Mouse (Mus musculus) liver, embryonic 16.5 days (tissue): Measurements from ENCODE around the gene Cntln. TPM values are rescaled to one million over a fixed set of nuclear protein-coding genes. Genes with fewer than 3 reads are reported as not detected.

Experiments
- ATAC-seq: fragments of 200-750 bp; cut with Nextera tagmentation; 2 replicates; pipeline ENCODE4 v1.8.0; 2017; ENCODE audit warnings: low read depth, mild to moderate bottlenecking, moderate number of reproducible peaks, moderate library complexity
- H3K27ac ChIP-seq: fragments of 300-500 bp; sonication (generic); 2 replicates; pipeline ENCODE4 v1.5.1; 2014; ENCODE audit warnings: mild to moderate bottlenecking, low read length
- H3K27me3 ChIP-seq: fragments of 300-500 bp; sonication (generic); 2 replicates; pipeline ENCODE4 v1.6.1; 2014; ENCODE audit warnings: low read depth, low read length, mixed read lengths; ENCODE audit not compliant: control insufficient read depth, insufficient read depth
- H3K36me3 ChIP-seq: fragments of 300-500 bp; sonication (generic); 2 replicates; pipeline ENCODE4 v1.6.1; 2014; ENCODE audit warnings: mild to moderate bottlenecking; ENCODE audit not compliant: control insufficient read depth, insufficient read depth
- H3K4me1 ChIP-seq: fragments of 300-500 bp; sonication (generic); 2 replicates; pipeline ENCODE4 v1.6.1; 2014; ENCODE audit warnings: low read depth, low read length, mixed read lengths; ENCODE audit not compliant: control insufficient read depth
- H3K4me2 ChIP-seq: fragments of 300-500 bp; sonication (generic); 2 replicates; pipeline ENCODE4 v1.6.1; 2014; ENCODE audit warnings: low read depth, low read length, mixed read lengths
- H3K4me3 ChIP-seq: fragments of 300-500 bp; sonication (generic); 2 replicates; pipeline ENCODE4 v1.5.1; 2014; ENCODE audit warnings: low read depth, mild to moderate bottlenecking, low read length
- H3K9ac ChIP-seq: fragments of 300-500 bp; sonication (generic); 2 replicates; pipeline ENCODE4 v1.6.1; 2014; ENCODE audit warnings: low read depth, low read length
- H3K9me3 ChIP-seq: fragments of 300-500 bp; sonication (generic); replicated peaks from 2 replicates; pipeline ENCODE4 v1.6.1; 2016; ENCODE audit warnings: low read length; ENCODE audit not compliant: control insufficient read depth
- WGBS: fragments of 180-500 bp; shearing (Covaris S2); extraction: QIAGEN DNeasy Blood & Tissue Kit; methylation state at CpG from one replicate; pipeline ENCODE4 v1.1.7; 2014; ENCODE audit not compliant: insufficient replicate concordance; 5-methylcytosine and 5-hydroxymethylcytosine counted together
- polyA plus RNA-seq: library from polyadenylated mRNA; unstranded; fragments of >200 nt; fragmentation: Nextera tagmentation; extraction: Ambion mirVana; gene quantifications from 2 replicates; pipeline ENCODE4 v1.2.1, GENCODE M21; 2015

The Cntln gene
- polyA plus RNA-seq, 1 experiment from 2014 or later: 1.3 TPM

DNA sequence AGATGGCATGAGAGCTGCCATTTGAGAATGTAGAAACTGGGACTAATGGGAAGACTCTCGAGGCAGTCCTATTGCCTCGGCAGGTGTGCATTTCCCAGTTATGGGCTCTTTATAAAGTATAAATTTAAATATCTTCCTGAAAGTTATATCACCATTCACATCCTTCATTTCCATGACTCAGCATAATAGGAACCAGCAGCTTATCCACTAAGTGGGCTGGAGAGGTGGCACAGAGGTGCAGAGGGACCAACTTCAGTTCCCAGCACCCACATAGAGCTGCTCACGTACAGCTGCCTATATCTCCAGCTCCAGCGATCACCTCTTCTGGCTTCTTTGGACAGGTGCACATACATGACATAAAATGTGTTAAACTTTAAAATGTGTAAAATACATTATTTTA lies 218.1 kb downstream of the Cntln start:
- WGBS: 69% methylated on average over 4 of the region's 4 CpGs
- ATAC-seq: no peak
- Histone ChIP-seq H3K27ac (no peak overlapping the region), H3K4me1 (no peaks in the 10 kb centered on the region), H3K9me3 (no peaks in the 10 kb centered on the region), H3K4me2 (no peak overlapping the region), H3K9ac (no peak overlapping the region), H3K27me3 (no peaks in the 10 kb centered on the region), H3K36me3 (no peaks in the 10 kb centered on the region), H3K4me3 (no peak overlapping the region)

- no peaks in the 10 kb centered on the region for H3K36me3 ChIP-seq
- no peaks in the 10 kb centered on the region for H3K27me3 ChIP-seq
- no peak for ATAC-seq
- H3K4me3 ChIP-seq: no peak overlapping the region
- 39% methylated on average over 1 of the region's 1 CpGs for WGBS
- H3K4me2 ChIP-seq: no peak overlapping the region
- H3K27ac ChIP-seq: no peak overlapping the region
- no peaks in the 10 kb centered on the region for H3K4me1 ChIP-seq
- no peak overlapping the region for H3K9ac ChIP-seq
- no peaks in the 10 kb centered on the region for H3K9me3 ChIP-seq
Measured at GRCm38 (mm10) chr4:85106416-85106815, 222.3 kb downstream of the Cntln start.

- Histone ChIP-seq H3K9me3 (no peaks in the 10 kb centered on the region), H3K27ac (no peak overlapping the region), H3K27me3 (no peaks in the 10 kb centered on the region), H3K4me3 (no peak overlapping the region), H3K4me2 (no peak overlapping the region), H3K4me1 (no peaks in the 10 kb centered on the region), H3K36me3 (no peaks in the 10 kb centered on the region), H3K9ac (no peak overlapping the region)
- 47% methylated on average over 2 of the region's 2 CpGs for WGBS
- no peak for ATAC-seq
Measured at GRCm38 (mm10) chr4:85106961-85107360, 222.9 kb downstream of the Cntln start.

DNA sequence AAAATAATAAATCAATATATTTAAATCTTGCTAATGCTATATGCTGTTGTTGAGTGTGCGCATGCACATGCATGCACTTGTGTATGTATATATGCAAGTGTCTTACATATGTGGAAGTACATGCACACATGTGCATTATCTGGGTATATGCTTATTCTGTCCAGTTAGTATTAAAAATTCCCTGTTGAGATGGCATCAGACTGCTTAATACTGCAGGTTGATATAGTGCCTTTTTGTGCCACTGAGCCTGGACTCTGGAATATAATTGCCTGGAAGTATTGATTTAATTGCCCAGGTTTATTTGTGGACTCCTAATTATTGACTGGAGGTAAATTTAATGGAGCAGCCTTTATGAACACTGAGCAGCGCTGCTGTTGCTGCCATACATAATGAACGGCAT lies 236.2 kb downstream of the Cntln start:
- WGBS: 71% methylated on average over 3 of the region's 3 CpGs
- H3K9ac ChIP-seq: no peak overlapping the region
- H3K36me3 ChIP-seq: no peaks in the 10 kb centered on the region
- H3K27ac ChIP-seq: no peak overlapping the region
- ATAC-seq: no peak
- H3K4me3 ChIP-seq: no peak overlapping the region
- H3K27me3 ChIP-seq: no peaks in the 10 kb centered on the region
- no peaks in the 10 kb centered on the region for H3K9me3 ChIP-seq
- H3K4me1 ChIP-seq: no peaks in the 10 kb centered on the region
- H3K4me2 ChIP-seq: no peak overlapping the region

GRCm38 (mm10) chr4:85149726-85150125 lies 265.6 kb downstream of the Cntln start:
- no peak overlapping the region for H3K4me3 ChIP-seq
- H3K4me2 ChIP-seq: no peak overlapping the region
- WGBS: 53% methylated on average over 5 of the region's 5 CpGs
- no peak overlapping the region for H3K27ac ChIP-seq
- no peak for ATAC-seq
- no peaks in the 10 kb centered on the region for H3K4me1 ChIP-seq
- no peaks in the 10 kb centered on the region for H3K27me3 ChIP-seq
- no peaks in the 10 kb centered on the region for H3K9me3 ChIP-seq
- H3K36me3 ChIP-seq: no peaks in the 10 kb centered on the region
- H3K9ac ChIP-seq: no peak overlapping the region

GRCm38 (mm10) chr4:85151881-85152280 lies 267.8 kb downstream of the Cntln start:
- Histone ChIP-seq H3K4me1 (no peaks in the 10 kb centered on the region), H3K36me3 (no peaks in the 10 kb centered on the region), H3K9ac (no peak overlapping the region), H3K27ac (no peak overlapping the region), H3K4me2 (no peak overlapping the region), H3K4me3 (no peak overlapping the region), H3K9me3 (no peaks in the 10 kb centered on the region), H3K27me3 (no peaks in the 10 kb centered on the region)
- WGBS: 65% methylated on average over 7 of the region's 7 CpGs
- ATAC-seq: no peak

DNA sequence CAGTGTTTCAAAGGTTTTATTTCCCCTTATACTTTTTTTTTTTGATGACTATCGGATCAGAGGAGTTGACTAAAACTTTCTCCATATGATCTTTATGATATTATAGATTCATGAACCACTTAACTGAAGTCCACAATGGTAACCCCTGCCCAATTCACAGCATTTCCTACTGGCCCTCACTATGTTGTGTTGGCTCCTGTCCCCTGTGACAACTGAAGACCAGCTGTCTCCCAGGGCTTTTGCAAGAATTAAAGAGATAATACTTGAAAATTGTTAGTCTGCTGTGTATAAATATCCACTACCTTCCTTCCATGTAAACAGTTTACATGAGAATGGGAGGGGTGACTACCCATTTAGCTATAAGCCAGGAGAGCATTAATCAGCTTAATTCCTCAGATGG lies 270.3 kb downstream of the Cntln start:
- Histone ChIP-seq H3K36me3 (no peaks in the 10 kb centered on the region), H3K4me2 (no peak overlapping the region), H3K9ac (no peak overlapping the region), H3K9me3 (no peaks in the 10 kb centered on the region), H3K4me1 (no peaks in the 10 kb centered on the region), H3K27me3 (no peaks in the 10 kb centered on the region), H3K4me3 (no peak overlapping the region), H3K27ac (no peak overlapping the region)
- 63% methylated on average over 1 of the region's 1 CpGs for WGBS
- ATAC-seq: no peak

DNA sequence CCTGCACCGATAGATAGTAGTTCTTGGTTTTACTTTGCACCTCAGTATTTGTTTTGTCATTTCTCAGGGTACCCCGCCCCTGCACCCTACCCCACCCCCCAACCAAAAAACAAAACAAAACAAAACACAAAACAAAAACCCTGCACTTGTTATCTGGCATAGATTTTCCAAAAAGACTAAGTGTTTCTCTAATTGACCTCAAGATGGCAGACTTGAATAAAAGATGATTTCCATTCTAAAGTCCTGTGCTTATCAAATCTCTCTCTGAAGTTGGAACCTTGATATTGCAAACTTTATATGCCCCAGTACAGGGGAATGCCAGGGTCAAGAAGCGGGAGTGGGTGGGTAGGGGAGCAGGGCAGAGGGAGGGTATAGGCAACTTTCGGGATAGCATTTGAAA lies 277.0 kb downstream of the Cntln start:
- no peaks in the 10 kb centered on the region for H3K4me1 ChIP-seq
- H3K4me2 ChIP-seq: no peak overlapping the region
- no peaks in the 10 kb centered on the region for H3K36me3 ChIP-seq
- H3K9me3 ChIP-seq: no peaks in the 10 kb centered on the region
- H3K27me3 ChIP-seq: no peaks in the 10 kb centered on the region
- 48% methylated on average over 4 of the region's 4 CpGs for WGBS
- H3K9ac ChIP-seq: no peak overlapping the region
- no peak overlapping the region for H3K4me3 ChIP-seq
- no peak for ATAC-seq
- no peak overlapping the region for H3K27ac ChIP-seq

DNA sequence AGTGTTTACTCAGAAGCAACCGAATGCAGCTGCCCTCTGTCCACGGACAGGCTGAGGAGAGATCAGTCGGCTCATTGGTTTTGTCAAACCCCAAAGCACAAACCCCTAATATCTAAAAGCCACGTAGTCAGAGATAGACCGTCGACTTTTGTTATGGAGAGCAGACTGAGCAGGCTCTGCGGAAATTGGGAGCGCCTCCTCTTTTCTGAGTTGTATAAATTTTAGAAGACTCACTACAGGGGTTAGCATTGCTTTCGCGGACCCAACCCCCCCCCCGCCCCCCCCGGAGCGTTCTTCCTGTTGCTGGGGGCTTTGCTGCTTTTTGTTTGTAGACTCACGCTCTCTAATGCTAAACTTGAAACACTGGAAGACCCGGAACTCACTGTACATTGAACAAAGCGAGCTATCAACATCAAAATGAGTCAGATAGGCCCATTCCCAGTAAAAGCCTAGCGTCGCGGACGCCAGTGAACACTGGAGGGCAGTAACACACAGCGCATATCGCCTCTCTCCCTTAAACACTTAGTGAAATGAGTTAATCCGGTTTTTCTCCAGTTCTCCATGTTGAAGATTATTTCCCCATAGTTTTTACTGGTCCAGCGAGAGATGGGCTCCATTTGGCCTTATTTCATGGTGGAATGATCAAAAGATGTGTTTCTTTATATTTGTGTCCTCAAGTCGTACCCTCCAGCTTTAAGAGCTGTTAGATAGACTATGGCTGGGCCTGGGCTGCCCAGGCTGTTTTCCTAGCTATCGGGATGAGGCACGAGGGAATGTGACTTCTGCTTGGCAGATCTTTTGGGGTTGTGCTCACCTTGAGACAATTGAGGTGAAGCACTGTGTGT lies 278.6 kb downstream of the Cntln start:
- WGBS: 25% methylated on average over 27 of the region's 27 CpGs
- no peaks in the 10 kb centered on the region for H3K9me3 ChIP-seq
- H3K27me3 ChIP-seq: no peaks in the 10 kb centered on the region
- H3K4me3 ChIP-seq: no peak overlapping the region
- ATAC-seq: no peak
- no peaks in the 10 kb centered on the region for H3K36me3 ChIP-seq
- no peak overlapping the region for H3K9ac ChIP-seq
- H3K4me1 ChIP-seq: no peaks in the 10 kb centered on the region
- no peak overlapping the region; the same call in 1 of the 2 replicates for H3K4me2 ChIP-seq
- H3K27ac ChIP-seq: no peak overlapping the region
